Mouse (Mus musculus): ENCODE measurements at regions not wholly inside any gene's neighbourhood (a gene's known extent, or its start where the extent isn't known, plus 50 kb on each side); places are given as distances from the start of the nearest gene placed in this dataset.

DNA sequence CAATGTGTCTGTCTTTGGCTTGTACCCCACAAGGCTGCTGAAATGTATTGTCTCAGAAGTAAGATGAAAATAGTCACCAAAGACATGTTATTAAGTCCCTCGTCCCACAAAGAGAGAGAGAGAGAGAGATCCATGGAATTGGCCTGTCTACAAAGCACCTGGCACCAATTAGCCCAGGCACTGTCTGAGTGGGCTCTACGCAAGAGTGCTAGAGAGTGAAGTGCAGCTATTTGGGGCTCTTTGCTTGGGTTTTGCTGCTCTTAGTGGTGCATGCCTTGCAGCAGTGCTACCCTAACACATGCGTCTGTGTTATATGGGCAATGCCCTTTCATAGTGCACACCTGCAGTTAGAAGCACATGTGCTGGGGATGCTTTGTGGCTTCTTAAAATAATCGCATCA is 185.4 kb upstream of the Sfrp2 start:
- peak overlapping the region; percentile 42; the same call in 1 of the 2 replicates for H3K27ac ChIP-seq (ENCODE audit: insufficient read depth, low read depth, low read length)
- TF ChIP-seq POLR2A (IDR thresholded peaks at IDR 0.05; ENCODE audit: insufficient read depth, low read depth, low read length) (no peak), CTCF (IDR thresholded peaks at IDR 0.05; ENCODE audit: insufficient read depth, low read depth, low read length) (no peak)

DNA sequence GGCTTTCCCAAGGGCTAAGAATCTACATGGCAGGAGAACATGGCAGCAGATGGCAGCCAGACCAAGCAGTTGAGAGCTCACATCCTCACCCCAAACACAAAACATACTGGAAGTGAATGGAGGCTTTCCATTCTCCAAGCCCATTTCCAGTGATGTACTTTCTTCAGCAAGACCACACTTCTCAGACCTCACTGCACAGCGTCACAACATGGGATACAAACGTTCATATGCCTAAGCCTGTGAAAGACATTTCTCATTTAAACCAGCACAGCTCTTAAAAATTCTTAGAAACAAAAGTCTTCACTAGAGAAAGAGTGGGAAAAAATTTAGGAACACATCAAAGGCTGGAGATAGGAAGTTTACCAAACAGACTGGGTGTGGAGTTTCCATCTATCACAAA is 183.9 kb upstream of the Sfrp2 start:
- WGBS, result 92% methylated on average over 2 of the region's 2 CpGs
- Histone ChIP-seq H3K27ac (ENCODE audit: insufficient read depth, low read depth, low read length) (no peak overlapping the region), H3K4me1 (ENCODE audit: control insufficient read depth, insufficient read depth, low read length) (no peaks in the 10 kb centered on the region), H3K4me3 (ENCODE audit: insufficient read depth, low read depth, low read length) (no peak overlapping the region)
- TF ChIP-seq POLR2A (IDR thresholded peaks at IDR 0.05; ENCODE audit: insufficient read depth, low read depth, low read length) (no peak), CTCF (IDR thresholded peaks at IDR 0.05; ENCODE audit: insufficient read depth, low read depth, low read length) (no peak)

More for the DNA sequence above, 185.4 kb upstream of the Sfrp2 start:
- Histone ChIP-seq H3K4me1 (ENCODE audit: control insufficient read depth, insufficient read depth, low read length) (no peaks in the 10 kb centered on the region), H3K4me3 (ENCODE audit: insufficient read depth, low read depth, low read length) (no peak overlapping the region)
- WGBS, result 42% methylated on average over 4 of the region's 4 CpGs

GRCm38 (mm10) chr3:83583071-83583672 is 182.9 kb upstream of the Sfrp2 start:
- TF ChIP-seq CTCF (IDR thresholded peaks at IDR 0.05; ENCODE audit: insufficient read depth, low read depth, low read length) (no peak), POLR2A (IDR thresholded peaks at IDR 0.05; ENCODE audit: insufficient read depth, low read depth, low read length) (no peak)
- Histone ChIP-seq H3K27ac (ENCODE audit: insufficient read depth, low read depth, low read length) (no peak overlapping the region), H3K4me1 (ENCODE audit: control insufficient read depth, insufficient read depth, low read length) (no peaks in the 10 kb centered on the region), H3K4me3 (ENCODE audit: insufficient read depth, low read depth, low read length) (no peak overlapping the region)
- 71% methylated on average over 8 of the region's 8 CpGs for WGBS

- H3K4me1 ChIP-seq (ENCODE audit: control insufficient read depth, insufficient read depth, low read length), result no peaks in the 10 kb centered on the region
- H3K27ac ChIP-seq (ENCODE audit: insufficient read depth, low read depth, low read length), result no peak overlapping the region
- 59% methylated on average over 5 of the region's 5 CpGs for WGBS
- TF ChIP-seq CTCF (IDR thresholded peaks at IDR 0.05; ENCODE audit: insufficient read depth, low read depth, low read length), result no peak
- no peak overlapping the region for H3K4me3 ChIP-seq (ENCODE audit: insufficient read depth, low read depth, low read length)
These were observed 180.0 kb upstream of the Sfrp2 start for GRCm38 (mm10) chr3:83586086-83586485.

- 36% methylated on average over 4 of the region's 4 CpGs for WGBS
- Histone ChIP-seq H3K27ac (ENCODE audit: insufficient read depth, low read depth, low read length) (no peak overlapping the region), H3K4me1 (ENCODE audit: control insufficient read depth, insufficient read depth, low read length) (no peaks in the 10 kb centered on the region), H3K4me3 (ENCODE audit: insufficient read depth, low read depth, low read length) (no peak overlapping the region)
- TF ChIP-seq POLR2A (IDR thresholded peaks at IDR 0.05; ENCODE audit: insufficient read depth, low read depth, low read length) (no peak), CTCF (IDR thresholded peaks at IDR 0.05; ENCODE audit: insufficient read depth, low read depth, low read length) (no peak)
These were observed 179.6 kb upstream of the Sfrp2 start for GRCm38 (mm10) chr3:83586551-83586950.

GRCm38 (mm10) chr3:83589127-83589526 is 177.0 kb upstream of the Sfrp2 start:
- no peak overlapping the region for H3K4me3 ChIP-seq (ENCODE audit: insufficient read depth, low read depth, low read length)
- H3K27ac ChIP-seq (ENCODE audit: insufficient read depth, low read depth, low read length), result no peak overlapping the region
- WGBS, result 56% methylated on average over 8 of the region's 8 CpGs
- TF ChIP-seq CTCF (IDR thresholded peaks at IDR 0.05; ENCODE audit: insufficient read depth, low read depth, low read length), result no peak
- no peak for TF ChIP-seq POLR2A (IDR thresholded peaks at IDR 0.05; ENCODE audit: insufficient read depth, low read depth, low read length)
- no peaks in the 10 kb centered on the region for H3K4me1 ChIP-seq (ENCODE audit: control insufficient read depth, insufficient read depth, low read length)

GRCm38 (mm10) chr3:83591206-83591605 is 174.9 kb upstream of the Sfrp2 start:
- 95% methylated on average over 7 of the region's 7 CpGs for WGBS

GRCm38 (mm10) chr3:83593321-83593720 is 172.8 kb upstream of the Sfrp2 start:
- Histone ChIP-seq H3K4me3 (ENCODE audit: insufficient read depth, low read depth, low read length) (no peak overlapping the region), H3K4me1 (ENCODE audit: control insufficient read depth, insufficient read depth, low read length) (no peaks in the 10 kb centered on the region), H3K27ac (ENCODE audit: insufficient read depth, low read depth, low read length) (no peak overlapping the region)
- TF ChIP-seq CTCF (IDR thresholded peaks at IDR 0.05; ENCODE audit: insufficient read depth, low read depth, low read length), result no peak
- TF ChIP-seq POLR2A (IDR thresholded peaks at IDR 0.05; ENCODE audit: insufficient read depth, low read depth, low read length), result no peak
- 74% methylated on average over 5 of the region's 5 CpGs for WGBS

More at GRCm38 (mm10) chr3:83591206-83591605, 174.9 kb upstream of the Sfrp2 start:
- no peak overlapping the region for H3K4me3 ChIP-seq (ENCODE audit: insufficient read depth, low read depth, low read length)
- no peaks in the 10 kb centered on the region for H3K4me1 ChIP-seq (ENCODE audit: control insufficient read depth, insufficient read depth, low read length)
- TF ChIP-seq POLR2A (IDR thresholded peaks at IDR 0.05; ENCODE audit: insufficient read depth, low read depth, low read length) (no peak), CTCF (IDR thresholded peaks at IDR 0.05; ENCODE audit: insufficient read depth, low read depth, low read length) (no peak)
- H3K27ac ChIP-seq (ENCODE audit: insufficient read depth, low read depth, low read length), result no peak overlapping the region

- Histone ChIP-seq H3K27ac (ENCODE audit: insufficient read depth, low read depth, low read length) (no peak overlapping the region), H3K4me1 (ENCODE audit: control insufficient read depth, insufficient read depth, low read length) (no peaks in the 10 kb centered on the region), H3K4me3 (ENCODE audit: insufficient read depth, low read depth, low read length) (no peak overlapping the region)
- WGBS, result 46% methylated on average over 4 of the region's 4 CpGs
- TF ChIP-seq CTCF (IDR thresholded peaks at IDR 0.05; ENCODE audit: insufficient read depth, low read depth, low read length) (no peak), POLR2A (IDR thresholded peaks at IDR 0.05; ENCODE audit: insufficient read depth, low read depth, low read length) (no peak)
These were observed 164.6 kb upstream of the Sfrp2 start for GRCm38 (mm10) chr3:83601506-83601905.

All from olfactory bulb, adult 2 months (tissue).